Mouse (Mus musculus) lung, adult 2 months (tissue): Measurements from ENCODE around the gene Tmem174. TPM values are rescaled to one million over a fixed set of nuclear protein-coding genes. Genes with fewer than 3 reads are reported as not detected.

Experiments
- DNase-seq: peaks from one replicate; pipeline ENCODE4 v3.0.0; 2022
- H3K4me1 ChIP-seq: fragments of 200-500 bp; 2 replicates; pipeline ENCODE4 v1.6.1; 2011; ENCODE audit warnings: low read length; ENCODE audit not compliant: control insufficient read depth, insufficient read depth
- H3K4me3 ChIP-seq: fragments of 200-500 bp; replicated peaks from 2 replicates; pipeline ENCODE3; 2011; ENCODE audit warnings: low read depth, mild to moderate bottlenecking, control low read depth, low read length; ENCODE audit errors: extremely low read depth
- CTCF ChIP-seq: fragments of 200-500 bp; IDR thresholded peaks from 2 replicates; pipeline ENCODE4 v1.5.1; 2011; ENCODE audit warnings: mild to moderate bottlenecking, low read length, control low read depth; ENCODE audit not compliant: insufficient read depth
- POLR2A ChIP-seq: fragments of 200-500 bp; IDR thresholded peaks from 2 replicates; pipeline ENCODE4 v1.6.1; 2011; ENCODE audit warnings: low read depth, mild to moderate bottlenecking, control low read depth, low read length, borderline replicate concordance; ENCODE audit errors: extremely low read depth
- WGBS: fragments of 180-500 bp; shearing (Covaris S2); methylation state at CpG from one replicate; pipeline ENCODE4 v1.1.7; 2018; 5-methylcytosine and 5-hydroxymethylcytosine counted together
- polyA plus RNA-seq: library from polyadenylated mRNA; depleted of rRNA; stranded (reverse); fragments of >200 nt; gene quantifications from 2 replicates; pipeline ENCODE4 v1.2.3, GENCODE M21; 2012; rRNA removed

Gene Tmem174
- not detected in 2 replicates for polyA plus RNA-seq

DNA sequence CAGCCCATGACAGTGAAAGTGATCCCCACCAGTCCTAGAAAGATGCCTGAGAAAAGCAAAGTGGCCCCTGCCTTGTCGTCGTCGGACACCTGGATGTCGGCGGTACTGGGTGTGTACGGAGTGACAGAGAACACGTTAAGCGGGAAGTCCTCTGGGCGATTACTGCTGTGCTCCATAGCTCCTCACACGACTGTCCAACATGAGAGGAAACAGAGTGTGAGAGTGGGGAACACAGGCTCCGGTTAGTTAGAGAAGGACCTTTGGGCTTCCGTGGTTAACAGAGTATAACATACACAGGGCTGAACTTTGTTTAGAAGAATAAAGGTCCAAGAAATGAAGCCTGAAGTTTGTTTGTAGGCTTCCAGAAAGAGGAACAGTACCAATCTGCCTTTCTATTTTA, at the start of gene Tmem174:
Gene Tmem174 (minus strand): TSS at position 266 of the 400 bp plus-strand sequence.
- 83% methylated on average over 12 of the region's 12 CpGs for WGBS
- no peaks in the 10 kb centered on the region for H3K4me1 ChIP-seq
- no peak within 1 kb of the TSS for H3K4me3 ChIP-seq
- no peak for DNase-seq
- TF ChIP-seq POLR2A = no peak
- no peak for TF ChIP-seq CTCF

DNA sequence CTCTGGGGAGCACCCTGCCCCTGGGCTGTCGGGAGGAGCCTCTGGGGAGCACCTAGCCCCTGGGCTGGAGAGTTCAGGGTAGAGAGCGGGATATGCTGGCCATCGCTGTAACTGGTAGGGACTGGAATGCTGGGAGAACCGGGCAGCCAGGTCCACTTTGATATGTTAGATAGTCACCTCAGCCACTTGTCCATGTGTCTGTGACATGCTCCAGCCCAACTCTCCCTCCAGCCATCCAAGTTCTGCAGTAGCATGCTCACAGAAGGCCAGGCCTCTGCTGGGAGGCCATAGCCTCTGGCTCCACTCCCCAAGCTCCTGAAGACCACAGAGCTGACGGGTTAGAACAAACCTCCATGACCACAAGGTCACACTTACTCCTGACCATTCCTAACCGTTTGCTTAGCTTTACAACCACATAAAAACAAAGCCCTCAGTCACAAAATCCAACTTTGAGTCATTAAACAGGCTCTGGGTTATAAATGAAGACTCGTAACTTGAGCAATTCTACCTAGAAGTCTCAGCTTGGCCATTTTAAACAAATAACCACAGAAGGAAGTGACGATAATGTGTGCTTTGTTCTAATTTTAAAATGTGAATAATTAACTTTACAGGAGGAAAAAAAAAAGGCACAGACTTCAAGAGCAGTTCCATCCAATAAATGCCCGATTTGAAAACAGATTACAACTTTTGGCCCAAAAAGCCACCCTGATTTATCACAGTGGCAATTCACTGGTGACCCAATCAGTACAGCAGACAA, 47.1 kb upstream of the Tmem174 start:
- H3K4me3 ChIP-seq = no peak overlapping the region
- DNase-seq = no peak
- no peaks in the 10 kb centered on the region for H3K4me1 ChIP-seq
- WGBS = 62% methylated on average over 9 of the region's 9 CpGs
- TF ChIP-seq POLR2A (no peak), CTCF (no peak)

DNA sequence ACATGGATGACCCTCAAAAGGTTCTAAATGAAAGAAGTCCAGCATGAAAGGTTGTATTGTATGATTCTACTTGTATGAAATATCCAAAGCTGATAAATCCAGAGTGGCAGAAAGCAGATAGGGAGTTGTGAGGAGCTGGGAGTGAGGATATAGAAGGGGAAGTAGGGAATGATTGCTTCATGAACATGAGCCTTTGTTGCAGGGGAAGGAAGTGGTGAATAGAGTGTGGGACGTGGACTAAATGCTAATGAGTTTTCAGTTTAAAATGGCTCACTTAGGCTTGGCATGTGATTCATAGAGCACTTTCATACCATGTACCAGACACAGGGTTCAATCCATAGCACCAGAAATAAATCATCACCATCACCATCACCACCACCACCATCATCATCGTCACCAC, 46.2 kb upstream of the Tmem174 start:
- H3K4me3 ChIP-seq = no peak overlapping the region
- DNase-seq = no peak
- 77% methylated on average over 2 of the region's 2 CpGs for WGBS
- no peaks in the 10 kb centered on the region for H3K4me1 ChIP-seq
- TF ChIP-seq CTCF (no peak), POLR2A (no peak)

DNA sequence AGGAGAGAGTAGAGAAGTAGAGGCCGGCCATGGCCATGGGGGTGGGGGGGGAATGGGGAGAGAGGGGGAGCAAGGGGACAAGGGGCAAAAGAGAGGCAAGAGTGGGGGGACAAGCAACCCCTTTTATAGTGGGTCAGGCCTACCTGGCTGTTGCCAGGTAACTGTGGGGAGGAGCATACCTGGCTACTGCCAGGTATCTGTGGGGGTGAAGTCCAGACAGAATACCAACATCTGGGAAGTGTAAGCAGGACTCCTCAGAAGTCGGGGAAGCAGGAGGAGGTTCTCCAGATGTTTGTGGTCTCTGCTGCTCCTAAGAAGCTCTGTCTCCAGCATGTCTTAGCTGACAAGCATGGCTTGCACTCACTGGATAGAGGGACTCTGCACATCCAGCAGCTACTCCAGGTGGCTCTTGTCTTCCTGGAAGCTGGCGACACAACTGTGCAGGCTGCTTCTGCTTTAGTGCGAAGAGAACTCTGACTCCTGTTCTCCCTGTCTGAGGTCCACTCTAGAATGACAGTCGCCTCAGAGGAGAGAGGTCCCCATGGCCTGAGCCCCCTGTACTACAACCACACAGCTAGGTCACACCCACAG, 43.4 kb upstream of the Tmem174 start:
- WGBS = 67% methylated on average over 5 of the region's 5 CpGs
- no peak for DNase-seq
- no peak for TF ChIP-seq POLR2A
- no peak for TF ChIP-seq CTCF
- no peak overlapping the region for H3K4me3 ChIP-seq
- no peaks in the 10 kb centered on the region for H3K4me1 ChIP-seq

DNA sequence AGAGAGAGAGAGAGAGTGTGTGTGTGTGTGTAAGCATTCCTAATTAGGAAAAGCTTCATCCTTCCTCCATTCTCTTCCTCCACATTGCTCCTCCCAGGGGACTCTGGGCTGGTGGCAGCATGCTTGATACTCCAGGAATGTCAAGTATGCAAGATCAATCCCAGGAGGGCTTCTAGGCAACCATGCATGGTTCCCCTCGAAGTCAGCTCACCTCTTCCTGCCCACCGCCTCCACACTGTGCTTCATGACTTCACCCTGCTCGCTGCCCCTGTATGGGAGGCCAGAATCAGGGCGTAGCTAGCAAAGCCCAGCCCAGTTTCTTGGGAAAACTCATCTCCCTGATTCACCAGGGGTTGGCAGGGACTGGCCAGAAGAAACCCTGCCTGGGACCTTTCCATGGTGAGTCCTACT, 42.4 kb upstream of the Tmem174 start:
- TF ChIP-seq CTCF = no peak
- TF ChIP-seq POLR2A = no peak
- 34% methylated on average over 4 of the region's 4 CpGs for WGBS
- Histone ChIP-seq H3K4me1 (no peaks in the 10 kb centered on the region), H3K4me3 (no peak overlapping the region)
- no peak for DNase-seq

DNA sequence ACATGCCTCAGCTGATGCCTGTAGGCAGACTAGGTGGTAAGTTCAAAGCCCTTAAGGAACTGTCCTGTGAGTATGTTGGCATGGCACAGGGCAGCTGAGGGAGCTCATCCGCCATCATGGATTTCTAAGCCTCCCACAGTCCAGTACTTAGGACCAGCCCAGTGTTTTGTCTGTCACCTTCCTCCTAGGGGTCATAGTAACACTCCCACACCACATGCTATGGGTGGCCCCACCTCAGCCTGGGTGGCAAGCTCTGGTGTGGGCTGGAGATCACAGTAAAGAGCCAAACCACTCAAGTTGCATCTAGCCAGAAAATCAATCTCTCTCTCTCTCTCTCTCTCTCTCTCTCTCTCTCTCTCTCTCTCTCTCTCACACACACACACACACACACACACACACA, 42.0 kb upstream of the Tmem174 start:
- TF ChIP-seq CTCF (no peak), POLR2A (no peak)
- no peak for DNase-seq
- Histone ChIP-seq H3K4me1 (no peaks in the 10 kb centered on the region), H3K4me3 (no peak overlapping the region)
- 95% methylated on average over 1 of the region's 1 CpGs for WGBS

DNA sequence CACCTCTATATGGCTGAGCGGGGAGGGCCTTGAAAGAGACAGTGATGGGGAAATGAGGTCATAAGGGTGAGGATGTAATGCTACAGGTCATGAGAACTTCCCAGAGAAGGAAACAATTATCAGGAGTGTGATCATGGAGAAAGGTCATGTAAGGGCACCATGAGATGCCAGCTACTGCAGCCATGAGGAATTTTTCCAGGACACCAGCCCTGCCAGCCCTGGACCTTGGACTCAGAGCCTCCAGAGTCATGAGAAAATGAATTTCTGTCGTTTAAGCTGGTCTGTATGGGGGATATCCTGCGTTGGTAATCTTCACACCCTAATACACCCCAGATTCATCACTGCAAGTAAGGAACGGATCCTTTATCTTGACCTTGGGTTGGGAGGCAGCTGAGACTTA, 36.7 kb upstream of the Tmem174 start:
- no peak for DNase-seq
- H3K4me3 ChIP-seq = no peak overlapping the region
- no peaks in the 10 kb centered on the region for H3K4me1 ChIP-seq
- 65% methylated on average over 4 of the region's 4 CpGs for WGBS
- TF ChIP-seq POLR2A = no peak
- TF ChIP-seq CTCF = no peak

DNA sequence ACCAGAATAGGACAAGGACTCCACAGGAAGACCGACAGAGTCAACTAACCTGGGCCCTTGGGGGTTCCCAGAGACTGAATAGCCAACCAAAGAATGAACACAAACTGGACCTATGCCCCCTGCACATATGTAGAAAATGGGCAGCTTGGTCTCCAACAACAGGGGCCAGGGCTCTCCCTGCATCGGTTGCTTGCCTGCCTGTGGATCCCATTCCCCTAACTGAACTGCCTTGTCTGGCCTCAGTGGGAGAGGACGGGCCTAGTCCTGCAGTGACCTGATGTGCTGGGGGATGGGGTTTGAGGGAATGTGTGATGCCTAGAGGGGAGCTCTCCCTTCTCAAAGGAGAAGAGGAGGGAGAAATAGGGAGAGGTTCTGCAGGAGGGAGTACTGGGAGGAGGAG, 32.1 kb upstream of the Tmem174 start:
- 77% methylated on average over 3 of the region's 3 CpGs for WGBS

DNA sequence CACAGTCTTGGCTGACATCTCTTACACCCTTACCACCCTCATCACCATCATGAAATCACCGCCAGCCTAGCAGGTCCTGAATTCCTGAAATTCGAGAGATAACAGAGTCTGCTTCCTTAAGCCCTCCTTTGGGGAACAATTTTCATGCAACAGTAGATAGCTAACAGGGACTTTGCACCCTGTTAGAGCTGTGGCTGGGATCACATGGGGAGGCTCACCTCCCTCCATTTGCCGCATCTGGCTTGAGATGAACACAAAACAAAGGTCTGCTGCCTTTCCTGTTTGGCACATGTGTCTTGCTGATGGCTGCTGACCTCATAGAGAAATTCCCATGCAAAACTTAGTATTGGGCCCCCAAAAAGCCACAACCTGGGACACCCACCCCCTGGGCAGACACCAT, 30.1 kb upstream of the Tmem174 start:
- WGBS = 64% methylated on average over 3 of the region's 3 CpGs
- no peak for DNase-seq
- Histone ChIP-seq H3K4me1 (no peaks in the 10 kb centered on the region), H3K4me3 (no peak overlapping the region)
- TF ChIP-seq POLR2A = no peak
- no peak for TF ChIP-seq CTCF

More for the DNA sequence above, 32.1 kb upstream of the Tmem174 start:
- no peak overlapping the region for H3K4me3 ChIP-seq
- no peaks in the 10 kb centered on the region for H3K4me1 ChIP-seq
- DNase-seq = no peak
- TF ChIP-seq CTCF (no peak), POLR2A (no peak)

DNA sequence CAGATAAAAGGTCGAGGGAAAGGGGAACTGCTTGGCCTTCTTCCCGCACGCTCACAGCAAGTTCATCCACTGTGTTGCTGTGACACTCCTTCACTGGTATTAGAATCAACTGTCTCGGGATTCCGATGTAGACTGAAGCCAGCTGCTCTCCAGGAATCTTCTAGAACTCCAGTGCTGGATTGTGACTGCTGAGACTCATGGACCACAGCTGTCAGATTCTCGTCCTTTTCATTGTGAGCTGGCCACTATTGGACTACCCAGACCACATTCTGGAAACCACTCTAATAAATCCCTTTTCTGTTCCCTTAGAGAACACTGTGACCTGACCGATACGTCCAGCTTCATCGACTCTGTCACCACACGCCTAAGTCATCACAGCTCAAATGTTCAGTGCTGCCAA, 28.0 kb upstream of the Tmem174 start:
- TF ChIP-seq CTCF (no peak), POLR2A (no peak)
- no peak for DNase-seq
- Histone ChIP-seq H3K4me1 (no peaks in the 10 kb centered on the region), H3K4me3 (no peak overlapping the region)
- WGBS = 70% methylated on average over 10 of the region's 10 CpGs

DNA sequence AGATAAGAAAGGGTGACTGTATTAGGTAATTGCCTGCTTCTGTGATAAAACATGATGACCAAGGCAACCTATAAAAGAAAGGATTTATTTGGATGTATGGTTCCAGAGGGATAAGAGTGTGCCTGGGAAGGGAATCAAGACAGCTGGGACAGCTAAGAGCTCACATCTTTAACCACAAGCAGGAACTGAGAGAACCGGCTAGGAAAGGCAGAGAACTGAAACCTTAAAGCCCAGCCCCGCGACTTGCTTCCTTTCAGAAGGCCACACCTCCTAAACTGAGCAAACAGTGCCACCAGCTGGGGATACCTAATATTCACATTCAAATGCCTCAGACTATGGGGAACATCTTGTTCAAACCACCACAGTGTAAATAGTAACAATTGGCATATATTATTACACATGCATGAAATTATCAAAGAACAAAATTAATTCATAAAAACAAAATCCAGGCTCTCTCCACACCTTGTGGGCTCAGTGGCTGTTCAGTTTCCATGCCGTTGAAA, 25.0 kb upstream of the Tmem174 start:
- WGBS = 78% methylated on average over 4 of the region's 4 CpGs
- no peak for DNase-seq
- Histone ChIP-seq H3K4me3 (no peak overlapping the region), H3K4me1 (no peaks in the 10 kb centered on the region)
- no peak for TF ChIP-seq CTCF
- no peak for TF ChIP-seq POLR2A
